ENCODE assay signal across 24 mouse cellular contexts in genomic region chr12:73886973-73887372, GRCm38 (mm10). TPM values are rescaled to one million over a fixed set of nuclear protein-coding genes. Genes with fewer than 3 reads are reported as not detected.
"Had no signal": no experiment of that assay in that cellular context is flagged by ENCODE, and none has a peak within 500 bp of the region (broad histone marks: within the 10 kb centered on the region; RNA-seq: fewer than 3 reads in every experiment).

No protein-coding gene starts in this region.

- H3K27me3 ChIP-seq: midbrain, embryonic 12.5 days; neural tube, embryonic 13.5 days; neural tube, embryonic 15.5 days; stomach, embryonic 15.5 days had no signal

- H3K9me3 ChIP-seq: midbrain, embryonic 10.5 days; midbrain, embryonic 12.5 days; neural tube, embryonic 13.5 days; neural tube, embryonic 15.5 days; stomach, embryonic 15.5 days had no signal

- H3K4me1 ChIP-seq: midbrain, embryonic 10.5 days; midbrain, embryonic 12.5 days; neural tube, embryonic 13.5 days; neural tube, embryonic 15.5 days; stomach, embryonic 15.5 days had no signal

- H3K9ac ChIP-seq: lung, embryonic 14.5 days; midbrain, embryonic 12.5 days; neural tube, embryonic 13.5 days; neural tube, embryonic 15.5 days; stomach, embryonic 15.5 days had no signal

- H3K4me2 ChIP-seq: lung, embryonic 14.5 days; midbrain, embryonic 12.5 days; neural tube, embryonic 13.5 days; neural tube, embryonic 15.5 days; stomach, embryonic 15.5 days had no signal

- DNase-seq: lung, adult 18-20 months; lung, embryonic 14.5 days; lung, postnatal 10 days; lung, postnatal 4 days; midbrain, embryonic 14.5 days; retina, postnatal 1 day; right cerebral cortex, adult 18-20 months; right cerebral cortex, postnatal 25 days; right cerebral cortex, postnatal 4 days; thymus, adult 2 months; thymus, postnatal 25 days; thymus, postnatal 4 days had no signal

- H3K4me3 ChIP-seq: midbrain, embryonic 10.5 days; midbrain, embryonic 12.5 days; myocyte; neural tube, embryonic 13.5 days; neural tube, embryonic 15.5 days; stomach, embryonic 15.5 days had no signal

- H3K27ac ChIP-seq: midbrain, embryonic 10.5 days; midbrain, embryonic 12.5 days; neural tube, embryonic 13.5 days; neural tube, embryonic 15.5 days; stomach, embryonic 15.5 days; stomach, postnatal 0 days had no signal

- ATAC-seq: midbrain, embryonic 16.5 days had no signal

- H3K36me3 ChIP-seq: midbrain, embryonic 10.5 days; midbrain, embryonic 12.5 days; neural tube, embryonic 13.5 days; neural tube, embryonic 15.5 days; stomach, embryonic 15.5 days had no signal

RNA-seq across cellular contexts. Expression of gene Gm49321, which starts 50.5 kb away (rescaled TPM):
- total RNA-seq: megakaryocyte-erythroid progenitor cell, adult 5-6 weeks had no signal
- polyA plus RNA-seq: myocyte; small intestine, adult 2 months; testis, adult 2 months; thymus, adult 2 months; urinary bladder, adult 2 months had no signal
